Mouse (Mus musculus): ENCODE measurements around the gene Zscan2. TPM values are rescaled to one million over a fixed set of nuclear protein-coding genes. Genes with fewer than 3 reads are reported as not detected.

Zscan2 gene
- total RNA-seq, 2 experiments from 2014 or later: 1.5 to 1.6 TPM

DNA sequence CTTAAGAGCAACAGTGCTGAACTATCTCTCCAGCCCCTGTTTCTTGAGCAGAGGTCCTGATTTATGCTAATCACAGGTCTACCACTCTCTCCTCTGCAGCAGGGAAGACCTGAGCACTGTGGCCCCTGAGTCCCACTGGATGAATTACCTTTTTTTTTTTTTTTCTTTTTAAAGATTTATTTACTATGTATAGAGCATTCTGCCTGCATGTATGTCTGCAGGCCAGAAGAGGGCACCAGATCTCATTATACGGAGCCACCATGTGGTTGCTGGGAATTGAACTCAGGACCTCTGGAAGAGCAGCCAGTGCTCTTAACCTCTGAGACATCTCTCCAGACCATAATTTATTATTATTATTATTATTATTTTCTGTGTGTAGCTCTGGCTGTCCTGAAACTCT lies 24.9 kb downstream of the Zscan2 start:
- DNase-seq: no peak

DNA sequence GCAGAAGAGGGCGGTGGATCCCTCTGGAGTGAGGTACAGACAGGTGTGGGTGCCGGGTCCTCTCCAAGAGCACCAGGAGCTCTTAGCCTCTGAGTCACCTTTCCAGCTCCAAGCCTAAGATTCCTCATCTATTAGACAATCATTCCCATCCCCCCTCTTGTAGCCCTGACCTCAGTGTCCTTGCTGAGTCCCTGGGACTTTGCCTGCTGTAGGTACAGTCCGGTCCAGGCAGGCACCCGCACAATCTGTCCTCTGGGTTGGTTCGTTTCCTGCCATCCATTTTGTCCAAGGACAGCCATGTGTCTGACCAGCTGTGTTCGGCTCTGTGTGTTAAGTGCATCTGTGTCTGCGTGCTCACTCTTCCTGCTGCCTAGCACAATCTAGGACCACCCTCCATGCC lies 27.9 kb downstream of the Zscan2 start:
- DNase-seq: no peak

DNA sequence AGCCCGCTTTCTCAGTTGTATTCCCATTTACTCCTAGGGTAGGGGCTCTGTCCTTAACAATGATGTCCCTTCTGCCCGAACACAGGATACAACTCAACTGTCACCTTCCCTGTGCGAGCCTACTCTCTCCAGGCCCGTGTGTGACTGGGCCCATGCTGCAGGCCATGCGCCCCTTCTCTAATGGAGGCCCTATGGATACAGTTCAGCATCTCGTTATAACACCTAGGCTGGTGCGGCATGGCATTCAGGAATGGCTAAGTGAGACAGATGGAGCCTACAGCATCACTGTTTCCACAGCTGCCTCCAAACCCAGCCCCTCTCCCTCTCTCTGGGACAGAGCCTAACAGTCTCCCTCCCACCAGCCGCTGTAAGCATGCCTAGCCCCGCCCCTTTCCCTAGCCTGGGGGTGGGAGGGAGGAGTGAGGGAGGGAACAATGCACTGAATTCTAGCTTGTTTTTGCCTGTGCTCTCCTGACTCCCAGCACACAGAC lies 28.3 kb downstream of the Zscan2 start:
- DNase-seq: peak; percentile 57

DNA sequence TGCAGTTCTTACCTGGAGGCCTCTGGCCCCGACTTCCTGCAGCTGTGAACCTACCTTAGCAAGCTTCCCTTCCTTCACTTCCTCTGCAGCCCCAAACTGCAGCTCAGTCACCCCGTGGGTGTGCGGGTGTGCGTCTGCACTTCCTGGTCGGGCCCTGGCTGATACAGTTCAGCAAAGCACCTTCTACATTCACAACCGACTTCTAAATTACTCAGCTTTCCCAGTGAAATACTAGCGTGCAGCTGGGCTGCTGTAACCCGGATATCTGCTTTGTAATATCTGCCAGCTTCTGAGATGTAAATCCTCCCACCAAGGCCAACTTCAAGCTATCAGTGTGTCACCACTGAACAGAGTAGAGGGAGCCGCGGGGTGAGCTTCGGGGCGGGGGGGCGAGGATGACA lies 29.1 kb downstream of the Zscan2 start:
- no peak for DNase-seq

DNA sequence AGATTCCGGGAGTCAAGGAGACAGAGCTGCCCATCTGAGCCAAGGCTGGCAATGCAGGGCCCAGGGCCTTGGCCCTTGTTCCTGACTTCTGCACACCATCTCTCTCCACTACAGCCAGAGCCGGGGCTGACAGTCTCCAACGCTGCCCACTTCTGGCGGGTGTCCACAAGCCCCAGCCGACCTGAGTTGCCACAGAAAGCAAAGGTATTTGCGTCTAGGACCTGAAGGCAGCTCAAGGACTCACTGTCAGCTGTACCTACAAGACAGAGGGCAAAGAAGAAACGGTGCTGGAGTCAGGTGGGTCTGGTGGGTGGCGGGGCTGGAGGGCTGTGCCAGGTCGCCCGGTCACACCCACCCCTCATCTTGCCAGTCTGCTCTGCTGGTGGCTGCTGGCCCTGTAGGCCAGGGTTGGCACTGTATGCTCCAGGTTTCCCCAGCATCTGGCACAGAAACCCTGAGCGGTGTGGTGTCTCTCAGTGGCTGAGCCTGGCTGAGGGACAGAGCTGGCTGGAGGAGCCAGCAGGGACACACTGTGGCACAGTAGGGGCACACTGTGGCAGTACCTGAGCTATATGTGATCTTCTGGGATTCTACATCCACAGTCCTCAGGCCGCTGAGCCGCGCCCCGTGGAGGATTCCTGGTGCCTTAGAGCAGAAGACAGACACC lies 32.5 kb downstream of the Zscan2 start:
- no peak for DNase-seq

DNA sequence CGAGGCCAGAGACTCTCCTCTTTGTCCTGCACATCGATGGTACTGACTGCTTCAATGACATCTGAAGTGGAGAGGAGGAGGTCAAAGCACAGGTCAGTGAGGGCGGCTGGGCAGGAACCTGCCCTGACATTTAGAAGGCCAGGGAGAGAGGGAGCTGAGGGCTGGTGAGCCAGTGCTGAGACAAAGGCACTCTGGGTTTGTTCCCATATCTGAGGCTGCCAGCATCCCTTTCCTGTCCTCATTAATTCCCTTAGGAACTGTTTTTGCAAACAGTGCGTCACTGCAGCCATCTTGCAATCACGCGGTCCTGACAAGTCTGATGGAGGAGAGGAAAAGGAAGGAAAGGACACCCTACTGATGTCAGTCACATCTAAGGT lies 33.0 kb downstream of the Zscan2 start:
- DNase-seq: no peak

DNA sequence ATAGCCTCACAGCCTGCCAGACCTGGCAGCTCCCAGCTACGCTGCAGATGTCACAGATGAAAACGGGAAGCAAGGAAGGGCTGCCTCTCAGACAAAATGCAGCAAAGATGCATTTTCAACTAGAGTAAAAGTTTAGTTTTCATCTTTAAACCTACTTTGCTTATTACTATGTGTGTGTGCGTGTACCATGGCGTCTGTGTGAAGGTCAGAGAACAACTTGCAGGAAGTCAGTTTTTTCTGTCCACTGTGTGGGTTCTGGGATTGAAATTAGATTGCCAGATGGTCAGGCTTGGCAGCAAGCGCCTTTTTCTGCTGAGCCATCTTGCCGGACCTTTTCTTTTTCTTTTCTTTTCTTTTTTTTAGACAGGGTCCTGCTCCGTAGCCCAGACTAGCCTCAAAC lies 33.5 kb downstream of the Zscan2 start:
- no peak for DNase-seq

DNA sequence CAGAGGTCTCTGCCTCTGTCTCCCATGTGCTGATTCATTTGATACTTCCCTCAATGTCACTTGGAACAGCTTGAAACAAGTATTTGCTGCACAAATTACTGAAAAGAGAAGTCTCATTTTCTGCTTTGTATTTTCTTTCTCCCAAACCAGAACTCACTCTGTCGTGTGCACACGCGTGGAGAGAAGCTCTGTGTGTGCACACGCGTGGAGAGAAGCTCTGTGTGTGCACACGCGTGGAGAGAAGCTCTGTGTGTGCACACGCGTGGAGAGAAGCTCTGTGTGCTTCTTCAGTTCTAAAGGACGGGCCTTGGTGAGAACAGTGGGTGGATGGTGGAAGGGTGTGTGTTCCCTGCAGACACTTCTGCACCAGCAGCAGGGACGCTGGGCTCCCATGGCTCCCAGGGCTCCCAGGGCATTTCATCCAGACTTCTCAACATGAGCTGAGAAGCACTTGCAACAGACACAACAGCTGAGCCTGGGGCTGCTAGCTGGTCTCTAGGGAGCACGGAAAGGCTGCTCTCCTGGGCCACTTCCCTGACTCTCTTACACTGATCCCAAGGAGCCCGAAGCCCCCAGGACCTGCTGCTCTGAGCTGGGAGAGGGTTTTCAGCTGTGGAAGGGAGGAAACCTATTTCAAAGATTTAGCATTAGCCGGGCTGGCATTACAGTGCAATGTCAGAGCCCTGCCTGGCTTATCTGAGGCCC lies 34.2 kb downstream of the Zscan2 start:
- no peak for DNase-seq

DNA sequence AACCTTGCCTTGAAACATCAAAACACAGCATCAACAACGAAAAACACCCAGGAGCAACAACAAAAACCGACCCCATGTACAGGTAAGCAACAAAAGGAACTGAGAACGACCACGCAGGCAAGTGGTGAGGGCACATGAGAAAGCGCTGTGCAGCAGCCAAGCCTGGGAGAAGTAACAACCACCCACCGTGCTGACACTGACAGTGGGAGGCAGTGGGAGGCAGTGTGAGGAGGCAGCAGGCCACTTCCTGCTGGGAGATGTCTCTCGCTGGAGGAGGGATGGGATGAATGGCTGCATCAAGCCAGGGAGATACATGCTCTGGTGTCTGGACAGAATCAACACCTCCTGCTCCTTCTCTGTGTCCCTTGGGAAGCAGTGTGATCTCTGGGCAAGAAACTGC lies 36.4 kb downstream of the Zscan2 start:
- DNase-seq: no peak

DNA sequence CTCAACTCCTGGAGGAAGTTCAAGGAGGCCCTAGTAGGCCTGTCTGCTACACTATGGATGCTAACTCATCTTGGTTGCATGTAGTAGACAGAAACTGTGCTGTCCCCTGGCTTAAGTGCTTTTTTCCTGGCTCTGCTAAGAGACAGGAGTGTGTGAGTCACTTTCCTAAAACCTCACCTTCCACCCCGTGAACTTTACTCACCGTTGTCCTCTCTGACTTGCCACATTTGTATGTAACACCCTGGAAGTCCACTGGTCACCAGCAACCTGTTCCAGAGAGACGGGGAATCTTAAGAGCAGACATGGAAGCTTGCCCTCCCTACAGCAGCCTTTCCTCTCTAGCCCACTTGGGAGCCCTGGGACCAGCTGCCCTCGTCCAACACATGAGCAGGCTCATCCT lies 37.0 kb downstream of the Zscan2 start:
- DNase-seq: no peak

DNA sequence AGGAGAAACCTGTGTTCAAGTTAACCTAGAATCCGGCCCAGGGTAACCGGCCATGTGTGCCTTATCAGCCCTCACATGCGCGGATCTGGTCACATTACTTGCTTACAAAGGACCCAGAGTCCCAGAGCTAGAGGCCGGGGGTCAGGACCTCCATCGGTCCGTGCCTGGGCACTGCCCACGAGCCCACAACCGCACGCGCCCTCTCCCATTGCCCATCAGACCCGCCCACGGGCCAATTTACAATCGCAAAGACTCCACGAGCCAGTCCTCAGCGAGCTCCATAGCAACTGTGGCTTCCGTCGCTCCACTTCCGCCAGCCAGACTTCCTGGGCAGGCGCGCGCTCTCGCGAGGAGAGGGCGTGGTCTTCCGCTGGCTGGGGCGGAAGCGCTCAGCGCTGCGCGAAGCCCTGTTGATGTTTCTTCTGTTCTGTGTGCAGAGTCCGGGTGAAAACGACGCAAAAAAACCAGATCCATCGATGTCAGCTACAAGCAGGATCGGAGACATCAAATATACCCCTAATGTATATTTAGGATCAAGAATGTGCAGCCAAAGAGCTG lies 40.3 kb downstream of the Zscan2 start, which contains the start of gene Wdr73:
Wdr73 (minus strand) TSS at position 326 of the 558 bp plus-strand sequence.
- peak; percentile 88 for DNase-seq

DNA sequence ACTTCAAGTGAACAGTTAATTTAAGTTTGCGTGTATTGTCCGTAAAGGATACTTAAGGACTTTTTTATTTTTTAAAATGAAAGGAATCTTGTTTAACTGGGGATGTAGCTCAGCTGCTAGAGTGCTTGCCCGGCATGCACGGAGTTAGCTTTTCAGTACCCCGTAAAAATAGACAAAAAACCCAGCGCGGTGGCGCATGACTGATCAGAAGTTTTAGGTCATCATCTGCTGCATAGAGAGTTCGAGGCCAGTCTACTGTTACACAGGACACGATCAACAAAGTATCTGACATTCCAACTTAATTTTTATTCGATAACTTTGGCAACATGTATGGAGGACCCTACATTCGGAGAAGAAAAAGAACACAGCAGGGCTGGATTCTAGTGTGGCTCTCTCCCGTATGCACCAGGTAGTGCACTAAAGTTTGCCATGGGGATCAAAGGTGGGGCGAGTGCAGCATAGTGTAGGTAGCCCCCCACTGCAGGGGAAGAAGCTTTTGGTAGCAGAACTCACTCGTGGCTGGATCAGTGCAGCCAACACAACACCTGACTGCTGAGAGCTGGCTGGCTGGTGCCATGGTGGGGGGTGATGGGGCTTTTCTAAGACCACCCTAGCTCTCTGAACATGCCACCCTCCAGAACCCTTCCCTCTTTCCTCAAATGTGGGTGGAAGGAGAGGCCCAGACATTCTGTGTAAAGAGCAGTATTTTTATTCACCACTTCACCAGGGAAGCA lies 41.0 kb downstream of the Zscan2 start:
- DNase-seq: no peak

DNA sequence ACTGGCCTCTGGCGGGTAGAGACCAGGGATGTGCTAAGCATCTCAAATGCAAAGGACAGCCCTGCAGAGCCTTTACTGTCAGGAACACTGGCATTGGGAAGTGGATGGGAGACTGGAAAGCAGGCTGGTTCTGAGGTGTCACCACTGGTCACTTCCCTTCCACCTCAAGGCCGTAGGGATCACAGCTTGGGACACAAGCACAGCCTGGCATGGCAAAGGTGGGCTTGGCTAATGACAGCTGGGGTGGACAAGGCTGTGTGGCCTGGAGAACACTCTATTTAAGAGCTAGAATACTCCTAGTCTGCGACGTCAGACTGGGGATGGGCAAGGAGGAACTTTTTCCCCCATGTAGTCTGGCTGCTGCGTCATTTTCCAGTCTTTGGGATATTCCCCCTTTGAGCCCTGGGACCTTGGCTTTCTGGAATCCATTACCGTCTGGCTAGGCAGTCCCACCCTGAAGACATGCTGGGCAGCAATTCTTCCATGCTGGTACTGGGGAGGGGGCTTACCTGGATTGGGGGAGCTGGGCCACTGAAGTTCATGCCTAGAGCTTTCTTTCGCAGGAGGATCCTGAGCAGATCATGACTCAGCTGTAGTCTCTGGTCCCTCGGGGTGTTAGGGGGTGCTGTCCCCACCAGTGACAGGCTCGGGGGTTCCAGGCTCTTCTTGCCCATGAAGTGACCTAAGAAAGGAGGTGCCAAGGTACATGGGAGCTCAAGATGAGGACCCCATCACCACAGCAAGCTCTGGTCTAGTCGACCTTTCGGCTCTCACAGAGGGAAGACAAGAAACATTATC lies 43.1 kb downstream of the Zscan2 start:
- no peak for DNase-seq

DNA sequence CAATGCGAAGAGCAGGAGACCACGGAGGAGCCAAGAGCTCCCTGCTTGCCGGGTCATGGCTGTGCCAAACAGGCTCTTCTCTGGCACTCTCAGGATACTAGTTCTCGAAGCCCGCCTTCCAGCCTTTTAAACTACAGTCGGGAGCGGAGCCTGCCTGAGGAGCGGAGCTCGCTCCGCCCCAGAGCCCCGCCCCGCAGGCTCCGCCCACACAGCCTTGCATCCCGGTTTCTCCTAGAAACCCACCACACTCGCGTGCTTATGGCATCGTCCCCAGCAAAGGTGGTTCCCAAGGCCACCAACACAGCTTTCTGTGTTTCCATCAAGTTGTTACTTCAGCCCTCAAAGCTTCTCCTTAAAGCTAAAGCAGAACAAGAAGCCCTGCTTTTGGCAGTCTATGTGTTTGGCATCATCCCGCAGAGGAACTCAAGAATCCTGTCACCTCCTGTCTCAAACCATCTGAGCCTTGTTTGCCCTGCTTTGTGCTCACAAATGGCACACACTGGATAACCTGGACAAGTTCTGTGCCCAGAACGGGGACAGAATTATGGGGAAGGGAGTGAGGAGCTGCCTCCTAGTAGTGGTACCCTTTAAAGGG lies 44.3 kb downstream of the Zscan2 start, which contains the start of gene Nmb:
Nmb (minus strand) TSS at position 156 of the 595 bp plus-strand sequence.
- DNase-seq: peak; percentile 69

DNA sequence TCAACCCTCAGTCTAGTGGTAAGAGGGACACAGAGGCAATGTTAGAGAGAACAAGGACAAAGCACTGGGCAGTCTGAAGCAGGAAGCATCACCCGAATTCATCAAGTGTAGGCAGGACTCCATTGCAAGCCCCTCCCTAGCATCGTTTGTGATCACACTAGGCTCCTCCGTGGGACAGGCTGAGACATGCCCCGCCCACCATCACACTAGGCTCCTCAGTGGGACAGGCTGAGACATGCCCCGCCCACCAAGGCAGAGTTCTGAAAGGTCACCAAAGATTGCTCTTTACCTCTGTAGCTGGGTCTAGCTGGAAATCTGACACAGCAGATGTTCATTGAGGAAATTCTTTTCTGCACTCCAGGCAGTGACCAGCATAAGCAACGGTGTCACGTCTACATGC lies 50.3 kb downstream of the Zscan2 start:
- no peak for DNase-seq

DNA sequence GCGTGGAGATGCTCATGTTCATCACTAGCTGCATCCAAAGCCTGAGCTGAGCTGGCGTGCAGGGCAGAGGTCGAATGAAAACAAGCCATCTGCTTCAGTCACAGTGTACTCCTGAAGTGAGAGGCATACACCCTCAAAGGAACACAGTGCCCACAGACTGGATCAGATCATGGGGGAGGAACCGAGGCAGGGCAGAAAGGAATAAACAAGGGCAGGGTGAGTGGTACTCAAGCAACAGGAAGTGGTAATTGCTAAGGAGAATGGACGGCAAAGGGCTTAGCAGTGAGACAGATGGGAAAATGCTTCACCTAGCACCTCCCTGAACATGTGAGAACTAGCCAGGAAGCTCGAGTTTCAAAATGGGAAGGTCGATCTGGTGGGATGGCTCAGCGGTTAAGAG lies 51.8 kb downstream of the Zscan2 start:
- DNase-seq: no peak

DNA sequence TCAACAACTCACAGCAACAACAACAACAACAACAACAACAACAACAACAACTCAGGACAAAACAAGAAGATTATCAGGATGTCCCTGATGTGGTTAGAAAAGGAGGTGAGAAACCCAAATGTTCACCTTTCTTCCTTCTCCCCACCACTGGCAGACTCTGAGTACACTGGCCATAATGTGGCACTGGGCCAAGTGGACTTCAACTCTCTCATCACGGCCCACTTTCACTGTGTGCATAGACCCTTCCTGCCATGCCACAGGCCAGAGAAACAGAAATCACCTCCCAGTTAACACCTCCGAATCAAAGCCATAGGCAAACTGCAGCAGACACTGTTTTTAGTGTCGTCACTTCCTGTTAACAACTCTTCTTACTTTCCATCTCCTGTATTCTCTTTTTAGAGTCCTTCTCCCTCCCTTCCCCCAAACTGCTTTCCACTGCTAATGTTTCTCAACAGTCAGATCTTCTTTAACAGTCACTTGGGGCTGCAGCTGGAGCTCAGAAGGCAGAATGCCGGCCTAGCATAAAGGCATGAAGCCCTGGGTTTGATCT lies 57.3 kb downstream of the Zscan2 start:
- DNase-seq: no peak

DNA sequence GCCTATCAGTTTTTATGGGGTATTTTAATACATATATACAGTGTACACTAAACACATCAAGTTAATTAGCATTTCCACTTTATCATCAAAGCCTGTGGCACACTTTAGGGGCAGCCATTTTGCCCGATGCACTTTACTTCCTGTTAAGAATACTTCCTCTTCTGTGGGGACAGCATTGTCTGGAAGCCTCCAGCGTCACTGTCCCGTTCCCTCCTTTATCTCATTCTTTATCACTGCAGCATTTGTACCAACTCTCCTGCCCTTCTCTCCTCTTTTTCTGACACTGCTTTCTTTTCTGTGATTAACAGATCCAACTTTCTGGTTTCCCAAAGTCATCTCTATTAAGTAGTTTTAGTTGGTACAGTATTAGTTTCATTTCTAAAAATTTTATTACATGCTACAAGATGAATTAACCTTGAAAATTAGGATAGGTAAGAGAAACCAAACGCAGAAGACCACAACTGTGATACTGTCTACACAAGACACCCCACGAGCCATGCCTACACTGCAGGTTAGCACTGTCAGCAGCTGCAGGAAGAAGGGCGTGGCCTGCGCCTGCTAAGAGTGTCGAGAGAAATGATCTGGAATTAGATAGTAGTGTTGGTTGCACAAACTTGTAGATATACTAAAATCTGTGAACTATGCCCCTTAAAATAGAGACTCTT lies 58.4 kb downstream of the Zscan2 start:
- DNase-seq: no peak

DNA sequence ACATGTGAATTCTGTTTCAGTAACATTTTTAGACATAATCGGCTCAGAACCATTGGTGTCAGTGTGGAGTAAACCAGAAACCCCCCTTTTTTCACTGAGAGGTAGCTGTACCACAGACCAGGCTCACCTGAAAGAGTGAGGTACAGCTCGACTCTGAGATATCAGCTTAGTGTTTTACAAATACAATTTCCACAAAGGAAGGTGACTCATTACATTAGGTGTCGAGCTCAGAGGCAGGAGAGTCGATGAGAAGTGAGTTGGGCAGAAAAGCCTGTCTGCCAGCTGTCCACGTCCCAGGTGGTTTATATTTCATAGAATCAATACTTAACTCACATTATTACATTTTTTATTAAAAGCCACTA lies 58.9 kb downstream of the Zscan2 start:
- no peak for DNase-seq

DNA sequence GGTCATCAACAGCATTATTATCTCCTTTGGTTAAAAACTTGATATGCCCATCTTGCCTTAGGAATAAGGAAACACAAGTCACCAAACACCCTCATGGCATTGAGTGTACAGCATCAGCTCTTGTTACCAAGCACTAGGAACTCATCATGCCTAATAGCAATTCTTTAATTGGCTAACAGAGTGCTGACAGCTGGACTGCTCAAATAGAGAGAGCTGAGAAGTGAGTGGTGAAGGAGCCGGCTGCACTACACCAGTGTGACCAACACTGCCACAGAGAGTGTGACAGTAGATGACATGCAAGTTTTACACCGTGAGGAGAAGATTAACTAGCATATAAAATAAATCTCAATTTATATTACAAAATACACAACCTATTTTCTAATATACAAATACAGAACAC lies 62.4 kb downstream of the Zscan2 start:
- DNase-seq: no peak
